Mouse (Mus musculus) kidney, embryonic 15.5 days (tissue): ENCODE data around the gene Rabl6. TPM values are rescaled to one million over a fixed set of nuclear protein-coding genes. Genes with fewer than 3 reads are reported as not detected.
"Not testable (repeated sequence)": the region's sequence is repeated elsewhere in the genome, so short reads cannot be mapped to it uniquely, and the experiment has no call there.

Experiments
- ATAC-seq: fragments of 200-750 bp; cut with Nextera tagmentation; replicated peaks from 2 replicates; pipeline ENCODE4 v1.8.0; 2017; ENCODE audit warnings: moderate TSS enrichment; ENCODE audit not compliant: low FRiP score
- H3K27ac ChIP-seq: fragments of 300-500 bp; sonication (generic); 2 replicates; pipeline ENCODE4 v1.5.1; 2015; ENCODE audit warnings: mild to moderate bottlenecking, inconsistent platforms
- H3K27me3 ChIP-seq: fragments of 300-500 bp; sonication (generic); 2 replicates; pipeline ENCODE4 v1.6.1; 2015; ENCODE audit warnings: inconsistent platforms
- H3K36me3 ChIP-seq: fragments of 300-500 bp; sonication (generic); 2 replicates; pipeline ENCODE4 v1.6.1; 2015; ENCODE audit warnings: inconsistent platforms
- H3K4me1 ChIP-seq: fragments of 300-500 bp; sonication (generic); 2 replicates; pipeline ENCODE4 v1.6.1; 2015; ENCODE audit warnings: inconsistent platforms
- H3K4me2 ChIP-seq: fragments of 300-500 bp; sonication (generic); 2 replicates; pipeline ENCODE4 v1.6.1; 2015; ENCODE audit warnings: moderate library complexity, mild to moderate bottlenecking, inconsistent platforms
- H3K4me3 ChIP-seq: fragments of 300-500 bp; sonication (generic); replicated peaks from 2 replicates; pipeline ENCODE4 v1.5.1; 2015; ENCODE audit warnings: mild to moderate bottlenecking, inconsistent platforms
- H3K9ac ChIP-seq: fragments of 300-500 bp; sonication (generic); 2 replicates; pipeline ENCODE4 v1.6.1; 2015; ENCODE audit warnings: mild to moderate bottlenecking, inconsistent platforms
- H3K9me3 ChIP-seq: fragments of 300-500 bp; sonication (generic); replicated peaks from 2 replicates; pipeline ENCODE4 v1.6.1; 2016; ENCODE audit warnings: inconsistent platforms
- WGBS: fragments of 180-500 bp; shearing (Covaris S2); methylation state at CpG from one replicate; pipeline ENCODE4 v1.1.7; 2015; ENCODE audit warnings: mixed read lengths; 5-methylcytosine and 5-hydroxymethylcytosine counted together
- polyA plus RNA-seq: library from polyadenylated mRNA; unstranded; fragments of >200 nt; fragmentation: Nextera tagmentation; extraction: Ambion mirVana; gene quantifications from 2 replicates; pipeline ENCODE4 v1.2.1, GENCODE M21; 2015

Gene Rabl6
- polyA plus RNA-seq, 1 experiment from 2014 or later: 74.7 TPM

DNA sequence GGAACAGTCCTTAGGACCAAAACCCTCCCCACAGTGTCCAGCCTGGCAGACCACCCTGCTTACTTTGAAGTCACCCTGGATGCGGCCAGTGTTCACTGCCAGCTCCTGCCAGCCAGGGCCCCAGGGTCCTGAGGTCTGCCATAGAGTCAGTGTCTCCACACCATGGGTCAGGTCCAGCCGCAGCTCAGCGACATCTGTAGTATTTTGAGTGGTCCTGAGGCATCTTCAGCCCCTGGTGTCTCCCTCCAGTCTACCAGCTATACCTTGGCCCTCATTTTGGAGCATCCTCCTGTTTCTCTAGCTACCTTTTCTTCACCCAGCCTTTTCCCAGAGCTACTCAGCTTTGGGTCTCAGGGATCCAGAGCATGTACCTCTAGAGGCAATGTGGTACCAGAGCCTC is 39.0 kb downstream of the Rabl6 start:
- Histone ChIP-seq H3K4me3 (no peak overlapping the region), H3K36me3 (peaks cover 86% of the 10 kb centered on the region), H3K4me2 (no peak overlapping the region), H3K27me3 (no peaks in the 10 kb centered on the region), H3K27ac (no peak overlapping the region), H3K4me1 (peaks cover 15% of the 10 kb centered on the region), H3K9me3 (no peaks in the 10 kb centered on the region), H3K9ac (no peak overlapping the region)
- no peak for ATAC-seq
- 88% methylated on average over 3 of the region's 3 CpGs for WGBS

DNA sequence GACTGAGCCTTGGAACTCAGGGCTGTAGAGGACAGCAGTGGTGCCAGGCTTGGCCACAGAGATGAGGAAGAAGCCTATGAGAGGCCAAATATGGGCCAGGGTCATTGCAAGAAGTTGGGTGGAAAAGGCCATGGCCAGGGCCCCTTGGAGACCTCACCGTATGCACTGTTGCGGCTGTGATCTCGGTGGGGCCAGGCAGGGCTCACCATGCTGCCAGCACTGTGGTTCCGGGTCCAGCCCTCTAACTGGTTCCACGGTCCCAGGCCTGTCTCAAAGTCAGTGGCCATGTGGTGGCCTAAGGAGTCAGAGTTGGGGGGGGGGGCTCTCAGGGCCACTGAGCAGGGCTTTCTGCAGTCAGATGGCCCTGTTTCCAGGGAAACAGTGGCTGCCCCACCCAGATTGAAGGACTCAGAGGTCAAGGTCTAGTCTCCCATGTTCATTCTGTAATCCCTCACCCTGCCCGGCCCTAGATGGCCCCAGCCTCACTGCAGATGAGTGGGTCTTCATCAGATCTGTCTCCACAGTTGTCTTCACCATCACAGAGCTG is 39.8 kb downstream of the Rabl6 start:
- no peaks in the 10 kb centered on the region for H3K27me3 ChIP-seq
- H3K4me2 ChIP-seq: no peak overlapping the region
- H3K9me3 ChIP-seq: no peaks in the 10 kb centered on the region
- H3K9ac ChIP-seq: no peak overlapping the region
- no peak overlapping the region for H3K27ac ChIP-seq
- no peak overlapping the region for H3K4me3 ChIP-seq
- ATAC-seq: no peak
- WGBS: 88% methylated on average over 6 of the region's 6 CpGs
- H3K36me3 ChIP-seq: peaks cover 94% of the 10 kb centered on the region
- peaks cover 7% of the 10 kb centered on the region for H3K4me1 ChIP-seq

- H3K27me3 ChIP-seq: no peaks in the 10 kb centered on the region
- H3K9ac ChIP-seq: no peak overlapping the region
Measured at GRCm38 (mm10) chr2:25566558-25566957, 41.8 kb downstream of the Rabl6 start.

GRCm38 (mm10) chr2:25565741-25566140 is 42.6 kb downstream of the Rabl6 start:
- no peaks in the 10 kb centered on the region for H3K4me1 ChIP-seq
- H3K9ac ChIP-seq: no peak overlapping the region
- H3K9me3 ChIP-seq: no peaks in the 10 kb centered on the region
- no peak overlapping the region for H3K4me2 ChIP-seq
- ATAC-seq: no peak
- WGBS: 91% methylated on average over 8 of the region's 8 CpGs
- H3K27ac ChIP-seq: no peak overlapping the region
- H3K4me3 ChIP-seq: no peak overlapping the region
- H3K36me3 ChIP-seq: peaks cover 99% of the 10 kb centered on the region
- H3K27me3 ChIP-seq: no peaks in the 10 kb centered on the region

More at GRCm38 (mm10) chr2:25566558-25566957, 41.8 kb downstream of the Rabl6 start:
- Histone ChIP-seq H3K4me1 (no peaks in the 10 kb centered on the region), H3K9me3 (no peaks in the 10 kb centered on the region), H3K36me3 (peaks cover 99% of the 10 kb centered on the region), H3K4me2 (no peak overlapping the region), H3K27ac (no peak overlapping the region), H3K4me3 (no peak overlapping the region)
- no peak for ATAC-seq
- WGBS: 86% methylated on average over 6 of the region's 6 CpGs

DNA sequence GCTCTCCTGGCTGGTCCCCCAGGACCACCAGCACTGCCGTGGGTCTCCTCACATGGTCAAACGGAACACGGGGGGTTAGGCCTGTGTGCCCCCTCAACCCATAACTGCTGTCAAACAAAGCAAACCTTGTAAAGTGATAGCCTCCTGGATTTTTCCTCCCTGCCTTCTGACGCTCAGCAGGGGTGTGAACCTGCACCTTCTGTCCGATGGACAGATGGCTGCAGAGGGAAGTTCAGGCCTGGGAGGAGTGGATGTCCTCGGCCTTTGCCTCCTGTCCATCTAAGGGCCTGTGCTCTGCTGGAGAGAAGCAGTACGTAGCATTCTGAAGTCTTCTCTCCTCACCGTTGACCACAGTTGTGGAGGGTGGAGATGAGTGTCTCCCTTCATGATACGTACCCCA is 46.4 kb downstream of the Rabl6 start:
- H3K9me3 ChIP-seq: no peaks in the 10 kb centered on the region
- no peak for ATAC-seq
- no peaks in the 10 kb centered on the region for H3K27me3 ChIP-seq
- no peak overlapping the region for H3K27ac ChIP-seq
- no peak overlapping the region for H3K4me3 ChIP-seq
- H3K4me1 ChIP-seq: peaks cover 18% of the 10 kb centered on the region
- H3K4me2 ChIP-seq: no peak overlapping the region
- H3K9ac ChIP-seq: no peak overlapping the region
- peaks cover 71% of the 10 kb centered on the region for H3K36me3 ChIP-seq
- WGBS: 71% methylated on average over 9 of the region's 9 CpGs

DNA sequence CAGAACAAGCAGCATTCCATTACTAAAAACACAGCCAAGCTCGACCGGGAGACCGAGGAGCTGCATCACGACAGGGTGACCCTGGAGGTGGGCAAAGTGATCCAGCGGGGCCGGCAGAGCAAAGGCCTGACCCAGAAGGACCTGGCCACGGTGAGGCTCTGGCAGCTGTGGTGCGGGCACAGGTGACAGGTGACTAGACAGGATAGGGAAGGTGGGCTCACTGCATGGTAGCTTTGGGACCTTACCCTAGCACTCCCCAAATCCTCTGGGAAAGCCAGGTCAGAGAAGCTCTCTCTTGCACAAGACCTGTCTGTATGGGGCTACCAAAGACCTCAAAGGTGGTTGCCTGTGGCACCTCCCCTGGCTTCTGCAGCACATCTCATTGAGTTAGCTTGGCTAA is 47.8 kb downstream of the Rabl6 start:
- WGBS: 90% methylated on average over 8 of the region's 8 CpGs
- Histone ChIP-seq H3K4me1 (peaks cover 26% of the 10 kb centered on the region), H3K9ac (no peak overlapping the region), H3K27me3 (no peaks in the 10 kb centered on the region), H3K27ac (no peak overlapping the region), H3K4me3 (no peak overlapping the region), H3K4me2 (no peak overlapping the region), H3K36me3 (peaks cover 58% of the 10 kb centered on the region), H3K9me3 (no peaks in the 10 kb centered on the region)
- no peak for ATAC-seq

DNA sequence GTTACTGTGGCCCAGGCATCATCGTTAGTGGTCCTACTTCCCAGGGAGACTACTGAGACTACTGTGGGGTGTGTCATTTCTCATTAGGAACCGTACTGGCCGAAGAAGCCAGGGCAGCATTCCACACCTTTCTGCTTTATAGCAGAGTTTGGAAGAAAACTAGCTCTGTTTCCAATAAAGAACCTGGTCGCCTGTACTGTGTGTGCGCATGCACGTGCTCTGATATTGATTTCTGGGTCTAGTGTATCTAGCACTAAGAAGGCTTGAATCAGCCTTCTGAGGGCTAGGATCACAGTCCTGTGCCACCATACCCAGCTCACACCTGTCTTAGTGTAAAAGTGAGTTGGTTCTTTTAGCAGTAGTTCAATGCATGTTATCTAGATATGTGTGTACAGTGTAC is 49.5 kb downstream of the Rabl6 start:
- Histone ChIP-seq H3K9me3 (no peaks in the 10 kb centered on the region), H3K4me1 (peaks cover 26% of the 10 kb centered on the region), H3K4me2 (peak overlapping the region; percentile 82), H3K27me3 (no peaks in the 10 kb centered on the region), H3K9ac (peak overlapping the region; percentile 91), H3K36me3 (peaks cover 40% of the 10 kb centered on the region), H3K4me3 (peak overlapping the region; percentile 86), H3K27ac (no peak overlapping the region)
- ATAC-seq: no peak
- WGBS: 74% methylated on average over 6 of the region's 6 CpGs

DNA sequence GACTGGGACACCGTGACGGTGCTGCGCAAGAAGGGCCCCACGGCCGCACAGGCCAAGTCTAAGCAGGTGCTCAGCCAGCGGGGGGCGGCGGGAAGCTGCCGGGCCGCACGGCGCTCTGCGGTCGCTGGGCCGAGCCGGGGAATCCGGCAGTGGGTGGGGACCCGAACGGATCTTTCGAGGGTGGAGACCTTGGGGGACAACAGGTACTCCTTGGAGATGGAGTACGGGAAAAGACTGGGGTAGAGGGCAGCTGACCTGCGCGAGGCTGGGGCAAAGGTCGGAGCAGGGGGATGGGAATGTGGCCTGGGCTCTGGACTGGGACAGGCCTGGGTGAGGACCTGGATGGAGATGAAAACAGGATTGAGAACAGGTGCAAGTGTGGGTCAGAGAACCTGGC is 50.4 kb downstream of the Rabl6 start:
- Histone ChIP-seq H3K36me3 (peaks cover 32% of the 10 kb centered on the region), H3K27me3 (no peaks in the 10 kb centered on the region), H3K27ac (peak overlapping the region; percentile 85), H3K9me3 (no peaks in the 10 kb centered on the region), H3K9ac (peak overlapping the region; percentile 91), H3K4me3 (peak overlapping the region; percentile 86), H3K4me1 (peaks cover 26% of the 10 kb centered on the region), H3K4me2 (peak overlapping the region; percentile 82)
- under 1% methylated on average over 24 of the region's 24 CpGs for WGBS
- no peak; the same call in 1 of the 2 replicates for ATAC-seq

DNA sequence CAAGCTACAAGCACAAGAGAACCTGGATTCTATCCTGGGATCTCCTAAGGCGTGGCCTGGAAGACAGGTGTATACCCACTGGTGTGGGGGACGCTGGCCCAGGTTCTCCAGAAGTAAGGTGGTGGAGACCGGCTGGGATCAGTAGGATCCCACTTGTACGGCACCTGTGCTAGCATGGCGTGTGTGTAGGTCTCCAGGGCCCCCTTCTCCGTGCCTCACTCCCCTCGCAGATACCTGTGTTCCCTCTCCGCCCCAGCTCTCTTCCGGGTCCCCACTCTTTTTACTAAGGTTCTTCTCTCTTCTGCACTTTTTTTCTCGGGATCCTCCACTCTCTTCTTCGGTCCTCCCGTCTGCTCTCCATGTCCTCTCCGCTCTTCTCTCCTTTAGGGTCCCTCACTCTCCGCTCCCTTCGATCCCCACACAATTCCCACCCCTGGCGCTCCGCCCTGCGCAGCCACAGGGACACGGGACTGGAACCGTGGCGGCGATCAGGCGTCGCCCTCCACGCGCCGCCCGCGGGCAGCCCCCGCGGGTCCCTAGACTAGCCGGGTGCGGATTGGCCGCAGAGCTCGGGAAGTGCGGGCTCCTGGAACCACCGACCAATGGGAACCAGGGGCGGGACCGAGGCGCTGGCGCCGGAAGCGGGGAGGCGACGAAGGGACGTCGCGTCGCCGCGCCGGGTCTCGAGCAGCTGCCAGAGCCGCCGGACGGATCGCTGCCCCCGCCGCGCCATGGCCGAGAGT is 50.9 kb downstream of the Rabl6 start, which contains the start of gene Edf1:
Edf1 (plus strand) TSS at position 627 of the 743 bp plus-strand sequence.
- Histone ChIP-seq H3K36me3 (peaks cover 26% of the 10 kb centered on the region), H3K27me3 (no peaks in the 10 kb centered on the region), H3K4me2 (peak within 1 kb of the TSS; percentile 82), H3K4me1 (peaks cover 26% of the 10 kb centered on the region), H3K27ac (peak within 1 kb of the TSS; percentile 85), H3K9ac (peak within 1 kb of the TSS; percentile 91), H3K9me3 (no peaks in the 10 kb centered on the region), H3K4me3 (peak within 1 kb of the TSS; percentile 86)
- ATAC-seq: peak; percentile 98
- whole genome bisulfite sequencing: under 1% methylated on average over 54 of the region's 61 CpGs

GRCm38 (mm10) chr2:25556296-25556695 is 52.0 kb downstream of the Rabl6 start:
- WGBS: 48% methylated on average over 1 of the region's 1 CpGs
- Histone ChIP-seq H3K27ac (no peak overlapping the region), H3K27me3 (no peaks in the 10 kb centered on the region), H3K4me2 (peak overlapping the region; percentile 82; the same call in 1 of the 2 replicates), H3K4me3 (no peak overlapping the region), H3K36me3 (peaks cover 15% of the 10 kb centered on the region), H3K9me3 (no peaks in the 10 kb centered on the region), H3K4me1 (peaks cover 26% of the 10 kb centered on the region), H3K9ac (no peak overlapping the region)
- ATAC-seq: no peak

- H3K9ac ChIP-seq, H3K27me3 ChIP-seq, H3K9me3 ChIP-seq, H3K4me3 ChIP-seq, H3K36me3 ChIP-seq, H3K27ac ChIP-seq, H3K4me2 ChIP-seq, ATAC-seq: not testable (repeated sequence)
- H3K4me1 ChIP-seq: peaks cover 26% of the 10 kb centered on the region
- WGBS: 62% methylated on average over 2 of the region's 2 CpGs
Measured at GRCm38 (mm10) chr2:25555479-25555878, 52.8 kb downstream of the Rabl6 start.

DNA sequence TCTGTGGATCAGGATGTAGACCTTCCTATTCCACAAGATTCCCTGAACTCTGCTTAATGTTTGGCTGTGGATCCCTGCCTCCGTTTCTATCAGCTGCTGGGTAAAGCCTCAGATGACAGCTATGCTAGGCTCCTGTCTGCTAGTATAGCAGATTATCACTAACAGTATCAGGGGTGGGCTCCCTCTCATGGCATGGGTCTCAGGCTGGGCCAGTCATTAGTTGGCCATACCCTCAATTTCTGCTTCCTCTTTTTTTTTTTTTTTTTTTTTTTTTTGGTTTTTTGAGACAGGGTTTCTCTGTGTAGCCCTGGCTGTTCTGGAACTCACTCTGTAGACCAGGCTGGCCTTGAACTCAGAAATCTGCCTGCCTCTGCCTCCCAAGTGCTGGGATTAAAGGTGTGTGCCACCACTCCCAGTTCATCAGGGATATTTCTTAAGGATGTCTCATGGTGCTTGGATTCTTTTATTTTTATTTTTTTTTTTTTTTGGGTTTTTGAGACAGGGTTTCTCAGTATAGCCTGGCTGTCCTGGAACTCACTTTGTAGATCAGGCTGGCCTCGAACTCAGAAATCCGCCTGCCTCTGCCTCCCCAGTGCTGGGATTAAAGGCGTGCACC is 55.0 kb downstream of the Rabl6 start:
- not testable (repeated sequence) for H3K4me3 ChIP-seq, H3K27ac ChIP-seq, H3K4me2 ChIP-seq, ATAC-seq, H3K27me3 ChIP-seq, H3K9me3 ChIP-seq, H3K9ac ChIP-seq, H3K36me3 ChIP-seq
- WGBS: 89% methylated on average over 4 of the region's 4 CpGs
- H3K4me1 ChIP-seq: peaks cover 13% of the 10 kb centered on the region
